Mouse (Mus musculus) heart, adult 2 months (tissue): ENCODE measurements around the gene Tomm6. TPM values are rescaled to one million over a fixed set of nuclear protein-coding genes. Genes with fewer than 3 reads are reported as not detected.

ENCODE experiments used
- DNase-seq, 2 experiments: peaks; one replicate each; pipeline ENCODE4 v3.0.0; 2021
- H3K27ac ChIP-seq: fragments of 200-600 bp; 2 replicates; pipeline ENCODE4 v1.8.1; 2022
- H3K27me3 ChIP-seq: fragments of 200-500 bp; 2 replicates; pipeline ENCODE4 v1.6.1; 2012; ENCODE audit warnings: mild to moderate bottlenecking, low read length, inconsistent platforms, mixed read lengths; ENCODE audit not compliant: control insufficient read depth, insufficient read depth
- H3K36me3 ChIP-seq: fragments of 200-500 bp; 2 replicates; pipeline ENCODE4 v1.6.1; 2012; ENCODE audit warnings: low read length, inconsistent platforms; ENCODE audit not compliant: control insufficient read depth, insufficient read depth
- H3K4me1 ChIP-seq: fragments of 200-500 bp; 2 replicates; pipeline ENCODE4 v1.6.1; 2011; ENCODE audit warnings: low read length; ENCODE audit not compliant: control insufficient read depth, insufficient read depth
- H3K4me3 ChIP-seq: fragments of 200-600 bp; 2 replicates; pipeline ENCODE4 v1.8.1; 2022
- H3K79me2 ChIP-seq: fragments of 200-500 bp; replicated peaks from 2 replicates; pipeline ENCODE4 v1.6.1; 2012; ENCODE audit warnings: mild to moderate bottlenecking, inconsistent platforms, low read length, moderate library complexity, mixed read lengths; ENCODE audit not compliant: control insufficient read depth, insufficient read depth
- H3K9ac ChIP-seq: fragments of 200-500 bp; 2 replicates; pipeline ENCODE4 v1.6.1; 2012; ENCODE audit warnings: low read depth, mild to moderate bottlenecking, control low read depth, inconsistent platforms, low read length, mixed read lengths
- CTCF ChIP-seq: fragments of 200-600 bp; IDR thresholded peaks from 2 replicates; pipeline ENCODE4 v1.8.1; 2022; ENCODE audit warnings: antibody characterized with exemption, mild to moderate bottlenecking, moderate library complexity
- EP300 ChIP-seq: fragments of 200-500 bp; IDR thresholded peaks from 2 replicates; pipeline ENCODE4 v1.6.1; 2011; ENCODE audit warnings: low read depth, low read length, control low read depth; ENCODE audit not compliant: insufficient read depth
- POLR2A ChIP-seq: fragments of 200-500 bp; IDR thresholded peaks from 2 replicates; pipeline ENCODE4 v1.6.1; 2011; ENCODE audit warnings: mild to moderate bottlenecking, low read depth, low read length, control low read depth; ENCODE audit not compliant: insufficient read depth
- WGBS: fragments of 180-500 bp; shearing (Covaris S2); methylation state at CpG from one replicate; pipeline ENCODE4 v1.1.7; 2018; 5-methylcytosine and 5-hydroxymethylcytosine counted together
- intact Hi-C: fragments of 180-260 bp; cut with DNase I; formaldehyde crosslinking; loops from one replicate; pipeline ENCODE4 v1.15.1; 2025
- polyA plus RNA-seq: library from polyadenylated mRNA; depleted of rRNA; stranded (reverse); fragments of >200 nt; gene quantifications from 2 replicates; pipeline ENCODE4 v1.2.3, GENCODE M21; 2012
- total RNA-seq, 2 experiments: library from RNA; stranded (reverse); gene quantifications; 2 replicates each; pipeline ENCODE4 v1.2.3; 2021

Tomm6 gene
- total and polyA plus RNA-seq, 3 experiments = 68.1 to 125 (median 113) TPM

- Histone ChIP-seq H3K36me3 (no peaks in the 10 kb centered on the region), H3K79me2 (no peaks in the 10 kb centered on the region), H3K9ac (no peak within 1 kb of the TSS), H3K4me1 (no peaks in the 10 kb centered on the region), H3K4me3 (no peak within 1 kb of the TSS), H3K27ac (no peak within 1 kb of the TSS), H3K27me3 (no peaks in the 10 kb centered on the region)
- WGBS = 78% methylated on average over 11 of the region's 11 CpGs
- DNase-seq = no peak
- intact Hi-C loops = no loop called here
- no peak for TF ChIP-seq POLR2A
- no peak for TF ChIP-seq CTCF
- no peak for TF ChIP-seq EP300
Measured at GRCm38 (mm10) chr17:47726566-47726965, 38.4 kb upstream of the Tomm6 start, which contains the start of gene Pgc. Pgc (plus strand) TSS chr17:47726842.

GRCm38 (mm10) chr17:47721183-47721582 lies 33.0 kb upstream of the Tomm6 start:
- no peak for DNase-seq
- Histone ChIP-seq H3K4me3 (no peak overlapping the region), H3K27ac (no peak overlapping the region), H3K79me2 (no peaks in the 10 kb centered on the region), H3K36me3 (no peaks in the 10 kb centered on the region), H3K9ac (no peak overlapping the region), H3K4me1 (no peaks in the 10 kb centered on the region), H3K27me3 (no peaks in the 10 kb centered on the region)
- intact Hi-C loops = no loop called here
- WGBS = 11% methylated on average over 4 of the region's 4 CpGs
- TF ChIP-seq POLR2A (no peak), CTCF (no peak), EP300 (no peak)

GRCm38 (mm10) chr17:47715037-47715436 lies 26.9 kb upstream of the Tomm6 start:
- no peak overlapping the region for H3K27ac ChIP-seq
- no peaks in the 10 kb centered on the region for H3K27me3 ChIP-seq
- H3K36me3 ChIP-seq = no peaks in the 10 kb centered on the region
- 47% methylated on average over 3 of the region's 3 CpGs for WGBS
- TF ChIP-seq POLR2A (no peak), CTCF (no peak), EP300 (no peak)
- H3K4me3 ChIP-seq = no peak overlapping the region
- no peaks in the 10 kb centered on the region for H3K79me2 ChIP-seq
- H3K4me1 ChIP-seq = no peaks in the 10 kb centered on the region
- no peak overlapping the region for H3K9ac ChIP-seq
- intact Hi-C loops = no loop called here
- DNase-seq = no peak

GRCm38 (mm10) chr17:47712889-47713571 lies 24.8 kb upstream of the Tomm6 start:
- Histone ChIP-seq H3K4me3 (no peak overlapping the region), H3K4me1 (no peaks in the 10 kb centered on the region), H3K27ac (no peak overlapping the region), H3K79me2 (no peaks in the 10 kb centered on the region), H3K9ac (no peak overlapping the region), H3K27me3 (no peaks in the 10 kb centered on the region), H3K36me3 (no peaks in the 10 kb centered on the region)
- intact Hi-C loops = no loop called here
- WGBS = 62% methylated on average over 9 of the region's 22 CpGs
- TF ChIP-seq EP300 (no peak), POLR2A (no peak), CTCF (no peak)
- no peak for DNase-seq

GRCm38 (mm10) chr17:47711883-47712282 lies 23.7 kb upstream of the Tomm6 start:
- DNase-seq = no peak
- Histone ChIP-seq H3K27me3 (no peaks in the 10 kb centered on the region), H3K36me3 (no peaks in the 10 kb centered on the region), H3K4me3 (no peak overlapping the region), H3K79me2 (no peaks in the 10 kb centered on the region), H3K9ac (no peak overlapping the region), H3K27ac (no peak overlapping the region), H3K4me1 (no peaks in the 10 kb centered on the region)
- WGBS = 30% methylated on average over 6 of the region's 6 CpGs
- intact Hi-C loops = no loop called here
- no peak for TF ChIP-seq POLR2A

GRCm38 (mm10) chr17:47710036-47710435 lies 21.9 kb upstream of the Tomm6 start:
- Histone ChIP-seq H3K27me3 (no peaks in the 10 kb centered on the region), H3K4me3 (no peak overlapping the region), H3K79me2 (no peaks in the 10 kb centered on the region), H3K36me3 (no peaks in the 10 kb centered on the region), H3K4me1 (no peaks in the 10 kb centered on the region), H3K27ac (no peak overlapping the region), H3K9ac (no peak overlapping the region)
- no peak for TF ChIP-seq EP300
- no peak for TF ChIP-seq CTCF
- TF ChIP-seq POLR2A = no peak
- 74% methylated on average over 3 of the region's 3 CpGs for WGBS
- DNase-seq = no peak
- intact Hi-C loops = no loop called here
